Mouse (Mus musculus): ENCODE results near the gene Emc6. TPM values are rescaled to one million over a fixed set of nuclear protein-coding genes. Genes with fewer than 3 reads are reported as not detected.

Emc6 gene
- total and polyA plus RNA-seq, 3 experiments: 179 to 211 TPM; not detected in 1

DNA sequence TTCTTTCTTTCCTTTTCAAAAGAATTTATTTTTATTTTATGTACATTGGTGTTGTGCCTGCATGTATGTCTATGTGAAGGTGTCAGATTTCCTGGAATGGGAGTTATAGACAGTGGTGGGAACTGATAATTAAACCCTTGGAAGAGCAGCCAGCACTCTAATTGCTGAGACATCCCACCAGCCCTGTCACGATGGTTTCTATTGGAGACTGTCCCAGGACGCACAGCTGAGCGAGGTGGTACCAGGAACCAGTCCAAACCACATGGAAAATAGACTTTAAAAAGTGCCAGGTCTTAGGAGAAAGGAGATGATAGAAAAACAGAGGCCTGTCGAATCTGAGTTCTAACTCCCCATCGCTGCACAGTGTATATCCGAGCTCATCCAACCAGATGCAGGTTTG is 21.8 kb downstream of the Emc6 start:
- peaks cover 0 to 3% of the 10 kb centered on the region in 2 experiments; a peak in 1 of 4 replicates for H3K27me3 ChIP-seq (ENCODE audit: control insufficient read depth in 1 of 2, insufficient read depth in 2 of 2, low read length in 2 of 2)
- TF ChIP-seq MEF2A (IDR thresholded peaks at IDR 0.05; ENCODE audit: extremely low read depth, insufficient replicate concordance, low read depth, low read length, poor library complexity, severe bottlenecking): no peak
- H3K36me3 ChIP-seq (ENCODE audit: control insufficient read depth in 1 of 2, insufficient read depth in 2 of 2, low read length in 2 of 2): no peaks in the 10 kb centered on the region
- no peak overlapping the region for H3K9ac ChIP-seq (ENCODE audit: control insufficient read depth, low read depth, low read length, poor library complexity, severe bottlenecking)
- no peak overlapping the region for H3K27ac ChIP-seq (ENCODE audit: control insufficient read depth, low read depth, low read length)
- H3K4me3 ChIP-seq (ENCODE audit: control insufficient read depth in 1 of 2, insufficient read depth in 1 of 2, low read depth in 2 of 2, low read length in 2 of 2): no peak overlapping the region
- no peaks in the 10 kb centered on the region for H3K79me2 ChIP-seq (ENCODE audit: control insufficient read depth, insufficient read depth, low read length, poor library complexity)
- no peaks in the 10 kb centered on the region for H3K9me3 ChIP-seq (replicated peaks; ENCODE audit: insufficient read depth, low read length)
- DNase-seq (ENCODE audit: low read depth, low spot score): no peak
- no peaks in the 10 kb centered on the region for H3K4me1 ChIP-seq (ENCODE audit: control insufficient read depth in 1 of 2, insufficient read depth in 2 of 2, low read length in 2 of 2)

DNA sequence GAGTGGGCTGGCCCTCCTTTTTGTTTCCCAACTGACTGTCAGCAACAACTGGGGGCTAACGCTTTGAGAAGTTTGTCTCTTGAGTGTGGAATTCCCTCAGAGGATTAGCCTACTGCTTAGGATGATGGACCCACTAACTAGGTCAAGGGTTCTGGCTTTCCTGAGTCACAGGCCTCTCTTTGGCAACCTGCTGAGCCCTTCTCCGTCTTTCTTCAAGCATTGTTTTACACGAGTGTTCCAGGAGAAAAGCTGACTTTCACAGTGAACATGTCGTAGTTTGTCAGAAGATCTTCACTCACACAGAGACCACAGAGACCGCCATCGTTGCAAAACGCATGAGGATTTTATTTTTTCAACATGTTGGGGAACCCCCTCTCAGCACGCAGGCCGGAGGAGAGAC is 28.6 kb downstream of the Emc6 start:
- no peaks in the 10 kb centered on the region for H3K4me1 ChIP-seq (ENCODE audit: control insufficient read depth in 1 of 2, insufficient read depth in 2 of 2, low read length in 2 of 2)
- no peaks in the 10 kb centered on the region for H3K9me3 ChIP-seq (replicated peaks; ENCODE audit: insufficient read depth, low read length)
- H3K79me2 ChIP-seq (ENCODE audit: control insufficient read depth, insufficient read depth, low read length, poor library complexity): no peaks in the 10 kb centered on the region
- no peak overlapping the region for H3K9ac ChIP-seq (ENCODE audit: control insufficient read depth, low read depth, low read length, poor library complexity, severe bottlenecking)
- no peak for TF ChIP-seq GABPA (IDR thresholded peaks at IDR 0.05; ENCODE audit: low read depth, low read length)
- TF ChIP-seq POLR2AphosphoS2 (IDR thresholded peaks at IDR 0.05; ENCODE audit: low read length): no peak
- TF ChIP-seq ZKSCAN1 (IDR thresholded peaks at IDR 0.05; ENCODE audit: low read depth, low read length): no peak
- TF ChIP-seq E2F4 (IDR thresholded peaks at IDR 0.05; ENCODE audit: borderline replicate concordance, low read depth, low read length): no peak
- no peak for TF ChIP-seq JUND (IDR thresholded peaks at IDR 0.05; ENCODE audit: low read depth, low read length)
- no peak for TF ChIP-seq MAX (IDR thresholded peaks at IDR 0.05; ENCODE audit: low read length)
- TF ChIP-seq TCF12 (IDR thresholded peaks at IDR 0.05; ENCODE audit: low read depth, low read length): no peak
- no peak for TF ChIP-seq BHLHE40 (IDR thresholded peaks at IDR 0.05; ENCODE audit: borderline replicate concordance, low read depth, low read length)
- no peak for TF ChIP-seq RCOR1 (IDR thresholded peaks at IDR 0.05; ENCODE audit: low read depth, low read length)
- DNase-seq (ENCODE audit: low read depth, low spot score): no peak
- H3K4me3 ChIP-seq (ENCODE audit: control insufficient read depth in 1 of 2, insufficient read depth in 1 of 2, low read depth in 2 of 2, low read length in 2 of 2): no peak overlapping the region
- no peak overlapping the region for H3K27ac ChIP-seq (ENCODE audit: control insufficient read depth, low read depth, low read length)
- no peaks in the 10 kb centered on the region for H3K36me3 ChIP-seq (ENCODE audit: control insufficient read depth in 1 of 2, insufficient read depth in 2 of 2, low read length in 2 of 2)
- H3K27me3 ChIP-seq (ENCODE audit: control insufficient read depth in 1 of 2, insufficient read depth in 2 of 2, low read length in 2 of 2): no peaks in the 10 kb centered on the region; a peak in 2 of 4 replicates

DNA sequence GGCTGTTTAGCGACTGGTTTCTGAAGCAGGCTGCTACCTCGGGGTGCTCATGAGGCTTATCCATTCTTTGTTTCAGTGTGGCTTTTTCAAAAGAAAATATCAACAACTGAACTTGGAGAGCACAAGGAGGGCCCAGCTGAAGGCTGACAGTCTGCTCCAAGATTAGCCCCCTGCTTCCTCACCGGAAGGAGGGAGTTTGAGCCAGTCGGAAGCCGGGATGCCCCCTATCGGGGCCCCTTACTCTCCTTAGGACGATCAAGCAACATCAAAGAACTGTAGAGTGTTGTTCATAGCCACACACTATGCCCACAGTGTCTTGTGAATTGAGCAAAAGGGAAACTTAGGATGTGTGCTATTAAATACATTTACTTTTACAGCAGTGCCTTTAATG is 29.9 kb downstream of the Emc6 start:
- no peaks in the 10 kb centered on the region; a peak in 2 of 4 replicates for H3K27me3 ChIP-seq (ENCODE audit: control insufficient read depth in 1 of 2, insufficient read depth in 2 of 2, low read length in 2 of 2)
- H3K4me3 ChIP-seq (ENCODE audit: control insufficient read depth in 1 of 2, insufficient read depth in 1 of 2, low read depth in 2 of 2, low read length in 2 of 2): no peak overlapping the region
- no peaks in the 10 kb centered on the region for H3K36me3 ChIP-seq (ENCODE audit: control insufficient read depth in 1 of 2, insufficient read depth in 2 of 2, low read length in 2 of 2)
- H3K9ac ChIP-seq (ENCODE audit: control insufficient read depth, low read depth, low read length, poor library complexity, severe bottlenecking): no peak overlapping the region
- no peaks in the 10 kb centered on the region for H3K9me3 ChIP-seq (replicated peaks; ENCODE audit: insufficient read depth, low read length)
- no peak overlapping the region for H3K27ac ChIP-seq (ENCODE audit: control insufficient read depth, low read depth, low read length)
- H3K4me1 ChIP-seq (ENCODE audit: control insufficient read depth in 1 of 2, insufficient read depth in 2 of 2, low read length in 2 of 2): no peaks in the 10 kb centered on the region
- TF ChIP-seq TBP (IDR thresholded peaks at IDR 0.05; ENCODE audit: low read depth, low read length): no peak
- no peak for TF ChIP-seq MYB (IDR thresholded peaks at IDR 0.05; ENCODE audit: low read depth, low read length)
- no peak for TF ChIP-seq MAX (IDR thresholded peaks at IDR 0.05; ENCODE audit: low read length)
- TF ChIP-seq MEF2A (IDR thresholded peaks at IDR 0.05; ENCODE audit: extremely low read depth, insufficient replicate concordance, low read depth, low read length, poor library complexity, severe bottlenecking): no peak
- TF ChIP-seq POLR2AphosphoS5 (IDR thresholded peaks at IDR 0.05; ENCODE audit: borderline replicate concordance, low read depth, low read length): no peak
- TF ChIP-seq NRF1 (IDR thresholded peaks at IDR 0.05; ENCODE audit: insufficient read depth, low read depth, low read length, poor library complexity, severe bottlenecking): no peak
- TF ChIP-seq TAL1 (IDR thresholded peaks at IDR 0.05; ENCODE audit: low read length): no peak
- TF ChIP-seq POLR2A (IDR thresholded peaks at IDR 0.05; ENCODE audit: control insufficient read depth in 1 of 2, insufficient read depth in 1 of 2, low read depth in 1 of 2, low read length in 2 of 2, poor library complexity in 1 of 2): no peak
- TF ChIP-seq GATA1 (IDR thresholded peaks at IDR 0.05; ENCODE audit: low read depth, low read length): no peak
- TF ChIP-seq ZMIZ1 (IDR thresholded peaks at IDR 0.05; ENCODE audit: low read depth, low read length): no peak
- TF ChIP-seq MXI1 (IDR thresholded peaks at IDR 0.05; ENCODE audit: low read depth, low read length): no peak
- no peak for TF ChIP-seq SIN3A (IDR thresholded peaks at IDR 0.05; ENCODE audit: low read length)
- TF ChIP-seq CHD2 (IDR thresholded peaks at IDR 0.05; ENCODE audit: low read length): no peak
- TF ChIP-seq KAT2A (conservative IDR thresholded peaks at IDR 0.05; ENCODE audit: low read depth, low read length): no peak
- no peak for TF ChIP-seq SMC3 (IDR thresholded peaks at IDR 0.05; ENCODE audit: low read depth, low read length)
- TF ChIP-seq BHLHE40 (IDR thresholded peaks at IDR 0.05; ENCODE audit: borderline replicate concordance, low read depth, low read length): no peak
- no peak for TF ChIP-seq POLR2AphosphoS2 (IDR thresholded peaks at IDR 0.05; ENCODE audit: low read length)
- no peak for TF ChIP-seq TCF12 (IDR thresholded peaks at IDR 0.05; ENCODE audit: low read depth, low read length)
- H3K79me2 ChIP-seq (ENCODE audit: control insufficient read depth, insufficient read depth, low read length, poor library complexity): no peaks in the 10 kb centered on the region
- DNase-seq (ENCODE audit: low read depth, low spot score): no peak

Data from MEL (cell line).